Mouse (Mus musculus): ENCODE data around the gene Aldh2. TPM values are rescaled to one million over a fixed set of nuclear protein-coding genes. Genes with fewer than 3 reads are reported as not detected.

Aldh2 gene
- total RNA-seq, 2 experiments from 2014 or later, result 98.2 to 189 TPM

DNA sequence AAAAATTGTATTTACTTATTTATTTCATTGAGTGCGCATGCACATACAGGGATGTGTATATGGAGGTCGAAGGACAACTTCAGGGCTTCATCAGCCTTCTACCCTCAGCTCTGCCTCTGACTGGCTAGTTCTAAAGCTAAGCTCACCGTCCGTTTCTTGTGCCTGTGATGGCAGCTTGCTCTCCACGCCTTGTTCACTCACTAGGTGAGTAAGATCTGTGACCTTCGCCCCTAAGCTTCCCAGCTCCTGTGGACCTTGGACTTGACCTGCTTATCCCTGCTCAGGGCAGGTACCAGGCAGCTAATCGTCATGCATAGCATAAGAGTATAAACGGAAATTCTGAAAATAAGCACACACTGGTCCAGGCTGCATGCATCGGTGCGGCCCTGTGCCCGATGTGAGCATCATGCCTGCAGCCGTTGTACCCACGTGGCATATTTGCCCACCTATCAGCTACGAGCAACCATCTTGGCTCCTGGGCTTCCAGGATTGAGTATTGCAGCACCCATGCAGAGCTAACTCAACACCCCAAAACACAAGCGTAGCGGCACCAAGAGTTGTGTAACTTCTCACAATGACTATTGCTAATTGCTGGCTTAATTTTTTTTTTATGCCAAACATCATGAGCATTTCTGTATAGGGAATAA is 27.5 kb downstream of the Aldh2 start:
- no peak for ATAC-seq (replicated peaks; ENCODE audit: low FRiP score, low TSS enrichment, poor library complexity, severe bottlenecking)

DNA sequence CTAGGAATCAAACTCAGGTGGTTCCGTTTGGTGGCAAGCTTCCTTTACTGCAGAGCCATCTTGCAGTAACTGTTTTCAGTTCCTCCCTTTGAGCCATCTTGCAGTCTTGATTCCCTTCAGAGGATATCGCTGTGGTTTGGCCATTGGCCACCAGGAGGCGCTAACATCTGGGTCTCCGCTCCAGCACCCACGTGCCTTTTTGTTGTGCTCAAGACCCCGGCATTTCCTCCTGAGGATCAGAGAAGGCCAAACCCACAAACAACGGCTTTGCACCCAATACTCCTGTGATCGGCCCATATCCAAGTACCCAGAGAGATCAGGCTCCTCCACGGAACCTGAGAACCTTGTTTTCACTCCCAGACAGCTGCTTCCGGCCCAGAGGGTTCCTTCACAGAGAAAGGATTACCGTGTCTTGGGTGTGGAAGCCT is 29.1 kb downstream of the Aldh2 start:
- peak; percentile 89 for ATAC-seq (replicated peaks; ENCODE audit: low FRiP score, low TSS enrichment, poor library complexity, severe bottlenecking)

DNA sequence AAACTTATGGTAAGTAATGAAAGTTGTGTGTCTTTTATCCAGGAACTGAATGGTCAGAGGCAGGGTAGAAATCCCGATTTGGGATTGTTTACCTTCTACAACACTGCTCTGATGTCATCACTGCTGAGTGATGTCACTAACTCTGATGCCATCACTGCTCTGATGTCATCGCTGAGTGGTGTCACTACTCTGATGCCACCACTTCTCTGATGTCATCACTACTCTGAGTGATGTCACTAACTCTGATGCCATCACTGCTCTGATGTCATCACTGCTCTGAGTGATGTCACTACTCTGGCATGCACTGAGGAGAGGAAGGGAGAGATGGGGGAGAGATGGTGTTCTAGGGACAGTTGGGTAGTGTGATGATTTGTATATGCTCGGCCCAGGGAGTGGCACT is 31.2 kb downstream of the Aldh2 start:
- ATAC-seq (replicated peaks; ENCODE audit: low FRiP score, low TSS enrichment, poor library complexity, severe bottlenecking), result no peak

DNA sequence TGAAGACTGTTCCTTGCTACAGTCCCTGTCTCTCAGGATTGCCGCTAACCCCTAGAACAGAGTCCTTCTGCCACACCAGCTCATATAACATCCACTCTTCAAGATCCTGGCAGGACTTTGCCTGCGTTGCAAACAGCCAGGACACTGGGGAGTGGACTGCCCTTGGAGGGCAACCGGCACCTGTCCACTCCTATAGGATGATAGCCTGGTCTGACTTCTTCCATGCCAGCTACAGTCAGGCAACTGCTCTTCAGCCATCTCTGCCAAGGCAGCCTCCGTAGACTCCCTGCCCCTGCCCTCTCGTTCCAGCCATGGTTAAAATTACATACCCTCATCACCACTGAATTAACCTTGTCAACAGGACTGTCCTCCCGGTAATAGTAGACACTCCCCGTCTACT is 44.4 kb downstream of the Aldh2 start:
- ATAC-seq (replicated peaks; ENCODE audit: low FRiP score, low TSS enrichment, poor library complexity, severe bottlenecking), result no peak

DNA sequence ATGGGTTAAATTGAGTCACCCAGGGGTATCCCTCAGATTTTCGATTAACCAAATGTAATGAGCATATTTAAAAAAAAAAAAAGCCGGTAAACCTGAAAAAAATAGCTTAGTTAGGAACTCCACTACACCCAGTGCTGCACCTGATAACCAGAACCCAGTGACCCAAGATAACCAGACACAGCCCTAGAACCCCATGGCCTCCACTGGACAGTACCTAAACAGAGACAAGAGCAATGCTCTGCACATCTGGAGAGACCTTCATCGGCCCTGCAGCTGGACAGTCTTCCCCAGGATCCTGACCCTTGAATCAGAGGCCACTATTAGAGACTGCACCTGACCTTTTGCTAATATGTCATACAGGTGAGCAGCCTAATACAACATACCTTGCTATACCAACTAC is 46.5 kb downstream of the Aldh2 start:
- peak; percentile 48; the same call in 1 of the 2 replicates for ATAC-seq (replicated peaks; ENCODE audit: low FRiP score, low TSS enrichment, poor library complexity, severe bottlenecking)

DNA sequence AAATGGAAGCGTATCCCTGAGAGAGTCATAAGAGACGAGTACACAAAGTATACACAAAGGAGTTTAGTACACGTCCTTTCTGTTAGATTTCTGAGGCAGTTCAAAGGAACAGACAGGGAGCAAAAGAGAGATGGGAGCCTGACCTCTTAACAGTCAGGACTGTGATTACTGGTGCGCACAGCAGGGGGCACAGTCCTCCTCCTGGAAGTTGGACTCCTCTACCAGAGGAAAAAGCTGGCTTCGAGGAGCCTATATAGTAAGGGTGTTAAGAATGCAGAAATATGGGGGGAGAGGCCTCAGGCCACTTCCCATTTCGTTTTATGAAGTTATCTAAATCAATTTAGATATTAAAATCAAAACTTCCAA is 47.1 kb downstream of the Aldh2 start:
- ATAC-seq (replicated peaks; ENCODE audit: low FRiP score, low TSS enrichment, poor library complexity, severe bottlenecking), result peak; percentile 73

DNA sequence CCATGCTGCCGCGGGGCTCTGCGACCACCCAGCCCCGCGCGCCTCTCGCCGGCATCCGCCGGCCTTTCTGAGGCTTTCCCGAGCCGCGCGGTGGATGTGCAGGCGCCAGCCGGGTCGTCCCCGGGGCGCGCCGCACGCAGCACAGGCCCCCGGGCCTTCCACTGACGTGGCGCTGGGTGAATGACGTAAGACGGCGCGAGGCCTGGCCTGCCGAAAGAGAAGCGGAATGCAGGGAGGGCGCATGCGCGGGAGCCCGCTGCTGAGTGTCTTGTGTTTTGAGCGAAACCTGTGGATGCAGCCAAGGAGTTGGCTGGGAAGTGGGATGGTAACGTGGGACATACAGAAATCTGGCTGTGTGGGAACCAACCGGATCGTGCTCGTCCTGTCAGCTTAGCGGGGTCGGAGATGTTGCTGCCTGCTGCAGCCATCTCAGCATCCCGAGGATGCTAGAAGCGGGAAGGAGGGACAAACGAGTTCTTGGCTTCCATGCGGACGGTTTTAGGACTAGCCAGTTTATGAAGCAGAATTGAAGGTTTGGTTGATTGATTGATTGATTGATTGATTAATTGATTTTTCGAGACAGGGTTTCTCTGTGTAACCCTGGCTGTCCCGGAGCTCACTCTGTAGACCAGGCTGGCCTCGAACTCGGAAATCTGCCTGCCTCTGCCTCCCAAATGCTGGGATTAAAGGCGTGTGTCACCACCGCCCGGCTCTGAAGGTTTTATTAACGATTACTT is 47.7 kb downstream of the Aldh2 start, which contains the start of gene Mapkapk5:
Mapkapk5 (minus strand) TSS at position 113 of the 737 bp plus-strand sequence.
- peak; percentile 76 for ATAC-seq (replicated peaks; ENCODE audit: low FRiP score, low TSS enrichment, poor library complexity, severe bottlenecking)

DNA sequence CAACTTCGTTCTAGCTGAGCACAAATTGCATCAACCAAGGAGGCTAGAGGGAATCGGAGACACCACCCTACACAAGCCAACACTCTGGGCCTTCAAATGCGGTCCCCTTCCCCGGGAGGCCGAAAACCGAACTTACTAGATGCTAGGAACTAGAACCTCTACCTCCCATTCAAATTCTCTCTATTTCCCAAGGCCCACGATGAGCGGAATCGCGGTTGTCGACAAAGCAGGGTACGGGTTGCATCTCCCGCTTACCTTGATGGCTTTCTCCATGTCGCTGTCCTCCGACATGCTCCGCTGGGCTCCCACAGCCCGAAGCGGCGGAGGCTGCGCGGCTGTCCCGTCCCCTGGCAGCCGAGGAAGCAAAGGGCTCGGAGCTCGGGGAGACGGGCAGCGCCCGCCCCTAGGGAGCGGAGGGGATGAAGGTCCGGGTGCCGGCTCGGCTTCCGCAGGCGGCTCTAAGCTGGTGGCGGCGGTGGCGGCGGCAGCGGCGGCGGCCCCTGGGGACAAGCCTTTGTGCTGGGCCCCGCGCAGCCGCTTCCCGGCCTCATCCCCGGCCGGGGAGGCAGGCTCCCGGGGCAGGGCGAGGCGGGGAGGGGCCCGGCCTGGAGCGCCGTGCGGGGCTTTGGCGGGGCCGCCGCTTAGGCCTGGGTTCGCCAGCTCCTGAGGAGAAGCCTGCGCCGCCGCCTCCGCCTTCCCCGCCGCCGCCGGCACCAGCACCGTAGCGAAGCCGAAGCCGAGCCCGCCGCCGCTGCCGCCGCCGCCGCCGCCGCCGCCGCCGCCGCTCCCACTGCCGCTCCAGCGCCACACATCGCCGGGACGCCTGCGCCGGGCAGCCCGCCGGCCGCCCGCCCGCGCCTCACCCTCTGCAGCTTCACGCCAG is 48.5 kb downstream of the Aldh2 start, which contains the start of the genes Adam1a and Gm42878:
Adam1a (minus strand) TSS at position 573 of the 883 bp plus-strand sequence.
Gm42878 (minus strand) TSS at position 573 of the 883 bp plus-strand sequence.
- ATAC-seq (replicated peaks; ENCODE audit: low FRiP score, low TSS enrichment, poor library complexity, severe bottlenecking), result peak; percentile 21; the same call in 1 of the 2 replicates

DNA sequence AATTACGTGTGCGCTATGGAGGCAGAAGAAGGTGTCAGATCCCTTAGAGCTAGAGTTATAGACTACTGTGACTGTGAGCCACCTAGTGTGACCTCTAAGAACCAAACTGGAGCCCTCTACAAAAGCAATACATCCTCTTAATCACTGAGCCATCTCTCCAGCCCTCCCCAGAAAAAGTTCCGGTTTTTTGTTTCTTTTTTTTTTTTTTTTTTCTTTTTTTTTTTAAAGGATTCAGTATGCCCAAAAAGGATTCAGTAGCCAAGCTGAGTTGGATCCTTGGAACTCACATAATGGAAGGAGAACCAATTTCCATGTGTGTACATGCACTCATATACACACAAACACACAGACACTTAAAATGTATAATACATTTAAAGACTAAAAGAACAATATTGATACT is 50.3 kb downstream of the Aldh2 start:
- ATAC-seq (replicated peaks; ENCODE audit: low FRiP score, low TSS enrichment, poor library complexity, severe bottlenecking), result no peak

DNA sequence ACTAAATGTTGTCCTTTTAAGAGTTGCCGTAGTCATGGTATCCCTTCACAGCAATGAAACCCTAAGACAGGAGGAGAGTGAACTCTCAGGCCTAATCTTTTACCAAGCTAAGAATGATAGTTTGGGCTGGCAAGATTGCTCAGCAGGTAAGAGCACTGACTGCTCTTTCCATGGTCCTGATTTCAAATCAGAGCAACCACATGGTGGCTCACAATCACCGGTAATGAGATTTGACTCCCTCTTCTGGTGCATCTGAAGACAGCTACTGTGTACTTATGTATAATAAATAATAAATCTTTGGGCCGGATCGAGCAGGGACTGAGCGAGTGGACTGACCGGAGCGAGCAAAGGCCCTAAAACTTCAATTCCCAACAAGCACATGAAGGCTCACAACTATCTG is 52.4 kb downstream of the Aldh2 start:
- ATAC-seq (replicated peaks; ENCODE audit: low FRiP score, low TSS enrichment, poor library complexity, severe bottlenecking), result no peak

DNA sequence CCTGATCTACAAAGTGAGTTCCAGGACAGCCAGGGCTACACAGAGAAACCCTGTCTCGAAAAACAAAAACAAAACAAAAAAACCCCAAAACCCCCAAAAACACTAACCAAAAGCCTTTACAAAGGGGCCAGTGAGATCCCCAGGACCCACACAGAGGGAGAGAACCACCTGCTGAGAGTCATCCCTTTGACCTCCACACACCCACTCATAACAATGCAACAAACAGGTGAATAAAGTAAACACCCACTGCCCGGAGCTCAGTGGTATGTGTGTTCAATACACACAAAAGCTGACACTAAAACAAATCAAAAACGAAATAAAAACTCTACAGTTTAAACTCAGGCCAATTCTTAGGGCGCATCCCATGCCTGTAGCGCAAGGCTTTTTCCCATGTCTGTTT is 53.6 kb downstream of the Aldh2 start:
- no peak for ATAC-seq (replicated peaks; ENCODE audit: low FRiP score, low TSS enrichment, poor library complexity, severe bottlenecking)

DNA sequence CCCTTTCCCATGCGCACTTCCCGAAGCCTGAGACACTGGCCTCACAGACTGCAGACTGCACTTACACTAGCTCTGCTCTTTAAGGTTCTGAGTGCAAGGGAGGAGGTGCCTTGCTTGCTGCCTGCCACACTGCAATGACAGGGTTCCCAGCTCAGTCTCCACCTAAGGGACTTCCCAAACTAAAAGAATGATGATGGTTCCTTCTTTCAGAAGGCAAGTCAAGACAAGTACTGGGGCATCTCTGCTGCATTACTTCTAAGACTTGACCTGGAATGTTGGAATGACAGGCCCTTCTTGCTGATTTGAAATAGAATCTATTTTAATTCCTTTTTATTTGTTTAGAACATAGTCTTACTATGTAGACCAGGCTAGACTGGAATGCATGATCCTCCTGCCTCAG is 56.0 kb downstream of the Aldh2 start:
- ATAC-seq (replicated peaks; ENCODE audit: low FRiP score, low TSS enrichment, poor library complexity, severe bottlenecking), result no peak

DNA sequence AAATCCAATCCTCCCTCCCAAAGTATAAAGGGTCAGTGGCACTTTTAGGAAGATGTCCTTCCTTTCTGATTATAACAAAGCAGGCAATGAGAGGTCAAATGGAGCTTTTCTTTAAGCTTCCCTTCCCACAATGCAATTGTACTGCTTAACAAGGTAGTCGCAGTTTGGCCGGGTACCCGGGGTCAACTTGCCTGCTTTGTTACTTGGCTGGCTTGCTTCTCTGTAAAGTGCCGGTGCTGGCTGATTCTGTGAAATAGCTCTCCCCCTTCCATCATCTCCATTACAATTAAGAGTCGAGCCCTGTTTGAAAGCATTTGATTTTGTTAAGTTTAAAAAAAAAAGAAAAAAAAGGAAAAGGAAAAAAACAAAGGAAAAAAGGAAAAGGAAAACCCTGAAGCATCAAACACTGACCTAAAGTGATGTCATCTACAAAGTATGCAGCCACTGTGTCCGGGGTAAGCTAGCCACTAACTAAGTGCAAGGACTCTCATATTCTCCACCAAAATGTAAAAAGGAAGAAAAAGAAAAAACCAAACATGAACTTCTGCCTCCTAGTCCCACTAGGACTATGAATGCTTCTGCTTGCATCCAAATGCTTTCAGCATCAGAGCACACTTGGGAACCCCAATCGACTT is 56.6 kb downstream of the Aldh2 start:
- ATAC-seq (replicated peaks; ENCODE audit: low FRiP score, low TSS enrichment, poor library complexity, severe bottlenecking), result no peak

DNA sequence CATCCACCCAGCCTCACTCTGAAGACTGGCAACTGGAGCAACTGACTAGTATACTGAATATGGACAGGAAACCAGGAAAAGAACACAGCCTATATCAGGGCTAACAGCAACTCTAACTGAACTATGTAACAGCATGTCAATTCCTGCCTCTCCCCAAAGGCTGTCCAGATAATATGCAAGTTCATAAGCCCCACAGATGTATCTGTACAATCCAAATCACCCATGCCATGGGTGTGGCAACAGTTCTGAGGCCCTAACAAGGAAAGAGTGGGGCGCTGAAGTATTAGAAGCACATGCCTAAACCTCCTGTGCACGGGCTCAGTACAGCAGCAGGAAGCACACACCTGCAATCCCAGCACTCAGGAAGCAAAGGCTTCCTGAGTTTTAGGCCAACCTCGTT is 58.5 kb downstream of the Aldh2 start:
- ATAC-seq (replicated peaks; ENCODE audit: low FRiP score, low TSS enrichment, poor library complexity, severe bottlenecking), result peak; percentile 79

DNA sequence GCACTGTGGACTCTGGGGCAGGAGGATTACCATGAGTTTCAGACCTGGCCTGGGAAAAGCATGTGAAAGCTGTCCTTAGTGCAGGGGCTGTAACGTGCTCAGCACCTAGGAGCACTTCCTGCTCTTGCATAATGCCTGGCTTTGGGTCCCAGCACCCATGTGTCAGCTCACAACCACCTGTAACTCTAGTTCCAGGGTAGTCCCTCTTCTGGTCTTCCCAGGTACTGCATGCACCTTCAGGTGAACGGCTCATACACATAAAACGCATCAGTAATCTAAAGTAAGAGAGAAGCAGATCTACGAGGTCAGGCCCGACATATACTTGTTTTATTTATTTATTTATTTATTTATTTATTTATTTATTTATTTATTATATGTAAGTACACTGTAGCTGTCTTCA is 59.1 kb downstream of the Aldh2 start:
- peak; percentile 43; the same call in 1 of the 2 replicates for ATAC-seq (replicated peaks; ENCODE audit: low FRiP score, low TSS enrichment, poor library complexity, severe bottlenecking)

DNA sequence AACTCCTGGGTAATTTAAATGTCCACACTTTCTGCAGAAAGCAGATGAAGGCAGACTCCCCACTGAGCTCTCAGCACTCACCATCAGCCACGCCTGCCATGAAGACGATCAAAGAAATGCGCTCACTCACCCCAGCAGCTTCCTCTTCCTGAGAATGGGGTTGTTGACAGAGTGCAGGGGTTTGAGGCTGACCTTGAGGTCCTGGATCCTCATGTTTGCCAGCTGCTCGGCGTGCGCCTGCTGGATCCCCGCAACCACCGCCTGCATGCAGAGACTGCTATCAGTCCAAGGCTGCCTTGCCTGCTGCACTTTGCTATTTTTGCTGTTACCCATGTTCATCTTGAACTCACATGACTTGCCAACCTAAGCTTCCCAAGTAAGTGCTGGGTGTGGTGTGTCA is 66.7 kb downstream of the Aldh2 start:
- no peak for ATAC-seq (replicated peaks; ENCODE audit: low FRiP score, low TSS enrichment, poor library complexity, severe bottlenecking)

DNA sequence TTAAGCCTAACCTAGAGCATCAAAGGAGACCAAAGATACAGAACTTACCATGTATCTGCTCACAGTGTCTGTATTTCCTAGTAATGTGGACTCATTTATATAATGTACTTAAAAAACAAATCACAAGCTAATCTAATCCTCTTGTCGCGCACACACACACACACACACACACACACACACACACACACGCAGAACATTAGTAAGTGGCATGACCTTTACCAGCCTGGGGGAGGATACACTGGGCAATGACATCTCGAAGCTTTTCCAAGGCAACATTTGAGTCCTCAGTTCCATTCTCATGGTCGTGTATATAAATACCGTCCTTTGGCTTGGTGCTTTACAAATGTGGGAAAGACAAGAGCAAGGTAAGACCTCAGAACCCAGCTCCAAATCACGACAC is 67.1 kb downstream of the Aldh2 start:
- no peak for ATAC-seq (replicated peaks; ENCODE audit: low FRiP score, low TSS enrichment, poor library complexity, severe bottlenecking)

DNA sequence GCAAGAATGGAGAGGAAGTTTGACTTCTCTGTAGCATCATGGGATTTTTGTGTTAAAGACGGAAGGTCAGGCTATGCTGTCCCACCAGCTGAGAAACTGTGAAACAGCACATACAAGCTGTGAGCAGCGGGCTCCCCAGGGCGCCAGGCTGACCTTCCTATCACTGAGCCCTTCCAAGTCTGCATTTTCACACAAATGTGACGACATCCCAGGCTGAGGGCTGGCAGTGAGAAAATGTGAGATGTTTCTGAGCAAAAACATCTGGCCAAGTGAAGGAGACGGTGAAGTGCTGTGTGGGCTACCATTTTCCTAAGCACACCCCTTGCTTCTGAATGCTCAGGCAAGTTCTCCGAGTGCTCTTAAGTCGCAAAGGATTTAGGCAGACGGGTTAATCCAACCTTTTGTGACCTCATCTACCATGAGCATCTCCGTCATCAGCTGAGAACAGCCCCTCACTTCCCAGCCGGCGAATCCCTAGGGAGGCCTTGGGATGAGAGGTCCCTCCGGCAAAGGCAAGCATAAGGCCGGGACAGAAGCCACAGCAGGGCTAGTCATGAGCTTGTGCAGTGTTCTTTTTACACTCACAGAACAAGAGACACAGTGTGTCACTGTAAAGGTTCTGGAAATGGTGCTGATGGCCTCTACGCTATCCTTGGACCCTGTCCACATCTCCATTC is 67.7 kb downstream of the Aldh2 start:
- no peak for ATAC-seq (replicated peaks; ENCODE audit: low FRiP score, low TSS enrichment, poor library complexity, severe bottlenecking)

DNA sequence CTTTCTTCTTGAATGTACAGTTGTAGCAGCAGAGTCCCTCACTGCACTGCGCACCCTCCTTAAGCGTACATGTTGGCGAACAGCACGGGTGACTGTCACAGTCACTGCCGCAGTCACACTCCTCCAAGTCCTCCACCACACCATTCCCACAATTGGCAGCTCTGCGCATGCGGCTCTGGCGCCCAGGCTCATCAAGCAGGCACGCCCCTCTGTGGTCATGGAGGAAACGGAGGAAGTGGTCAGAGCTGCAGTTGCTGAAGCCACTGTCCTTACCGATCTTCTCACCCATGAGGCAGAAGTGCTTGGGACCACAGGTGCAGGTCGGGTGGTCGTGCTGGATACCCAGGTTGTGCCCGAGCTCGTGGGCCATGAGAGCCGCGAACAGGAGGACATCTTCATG is 73.9 kb downstream of the Aldh2 start:
- peak; percentile 46 for ATAC-seq (replicated peaks; ENCODE audit: low FRiP score, low TSS enrichment, poor library complexity, severe bottlenecking)

All from megakaryocyte-erythroid progenitor cell, adult 5-6 weeks (primary cell).